Mouse (Mus musculus): ENCODE results near the gene Rbm20.
A peak's percentile ranks its signal among the peaks of the same experiment; 100 is the strongest.

The Rbm20 gene

GRCm38 (mm10) chr19:53671432-53671831 lies 5.7 kb upstream of the Rbm20 start:
- no peak for DNase-seq (ENCODE audit: low spot score)

GRCm38 (mm10) chr19:53674131-53674925 lies 2.8 kb upstream of the Rbm20 start:
- DNase-seq (ENCODE audit: low spot score), result no peak

DNA sequence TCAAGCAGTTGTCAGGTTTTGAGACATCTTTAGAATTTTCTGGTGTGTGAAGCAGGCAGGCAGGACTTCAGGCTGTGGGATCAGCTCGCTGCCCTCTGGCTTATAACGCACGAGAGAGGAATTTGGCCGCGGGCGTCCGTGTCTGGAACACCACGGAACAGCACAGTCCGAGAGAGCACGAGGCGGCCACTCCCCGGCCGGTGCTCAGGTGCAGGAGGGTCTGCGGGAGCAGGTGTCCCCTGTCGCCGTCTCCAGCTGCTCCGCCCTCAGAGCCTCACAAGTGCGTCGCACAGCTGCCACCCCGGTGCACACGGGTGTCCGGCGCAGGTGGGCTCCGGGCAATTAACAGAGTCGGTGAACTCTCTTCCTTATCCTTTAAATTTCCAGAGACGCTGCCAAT lies 878 bp upstream of the Rbm20 start:
- no peak for DNase-seq (ENCODE audit: low spot score)

GRCm38 (mm10) chr19:53679194-53679593 lies 2.1 kb downstream of the Rbm20 start:
- no peak for DNase-seq (ENCODE audit: low spot score)

- no peak for DNase-seq (ENCODE audit: low spot score)
These were observed 2.9 kb downstream of the Rbm20 start for GRCm38 (mm10) chr19:53679981-53680380.

- DNase-seq (ENCODE audit: low spot score), result no peak
These were observed 5.3 kb downstream of the Rbm20 start for GRCm38 (mm10) chr19:53682427-53682826.

DNA sequence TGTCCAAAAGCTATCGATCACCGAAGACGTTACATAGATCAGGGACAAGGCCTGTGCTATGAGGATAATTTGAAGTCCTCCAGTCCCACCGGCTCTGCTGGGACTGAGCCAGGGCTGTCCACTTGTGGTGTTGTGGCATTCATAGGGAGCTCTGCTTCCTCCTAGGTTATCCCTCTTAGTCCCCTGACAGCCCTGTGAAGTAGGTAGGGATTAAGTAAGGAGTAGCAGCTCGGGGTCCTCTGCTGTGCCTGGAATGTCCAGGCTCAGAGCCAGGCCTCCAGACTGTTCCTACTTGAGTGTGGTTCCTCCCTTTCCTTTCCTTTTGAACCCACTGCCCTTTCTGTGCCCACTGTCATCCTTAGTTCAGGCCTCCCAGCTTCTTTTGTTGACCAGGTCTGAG lies 10.5 kb downstream of the Rbm20 start:
- no peak for DNase-seq (ENCODE audit: low spot score)

- DNase-seq (ENCODE audit: low spot score), result no peak
These were observed 13.7 kb downstream of the Rbm20 start for GRCm38 (mm10) chr19:53690816-53691215.

- no peak for DNase-seq (ENCODE audit: low spot score)
These were observed 16.9 kb downstream of the Rbm20 start for GRCm38 (mm10) chr19:53694020-53694419.

DNA sequence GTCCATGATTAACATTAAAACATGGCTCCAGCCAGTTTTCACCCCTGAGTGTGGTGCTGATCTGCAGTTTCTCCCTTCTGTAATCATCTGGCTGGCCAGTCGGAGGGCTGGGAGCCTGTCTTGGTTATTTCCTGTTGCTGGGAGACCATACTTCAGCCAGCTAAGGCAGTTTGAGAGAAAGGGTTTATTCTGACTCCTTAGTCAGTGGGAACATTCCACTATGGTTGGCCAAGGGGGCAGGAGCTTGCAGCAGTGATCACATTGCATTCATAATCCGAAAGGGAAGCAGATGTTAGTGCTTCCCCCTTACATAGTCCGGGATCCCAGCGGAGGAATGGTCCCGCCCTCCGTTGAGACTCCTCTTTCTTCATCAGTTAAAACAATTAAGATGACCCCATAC lies 19.0 kb downstream of the Rbm20 start:
- DNase-seq (ENCODE audit: low spot score), result no peak

DNA sequence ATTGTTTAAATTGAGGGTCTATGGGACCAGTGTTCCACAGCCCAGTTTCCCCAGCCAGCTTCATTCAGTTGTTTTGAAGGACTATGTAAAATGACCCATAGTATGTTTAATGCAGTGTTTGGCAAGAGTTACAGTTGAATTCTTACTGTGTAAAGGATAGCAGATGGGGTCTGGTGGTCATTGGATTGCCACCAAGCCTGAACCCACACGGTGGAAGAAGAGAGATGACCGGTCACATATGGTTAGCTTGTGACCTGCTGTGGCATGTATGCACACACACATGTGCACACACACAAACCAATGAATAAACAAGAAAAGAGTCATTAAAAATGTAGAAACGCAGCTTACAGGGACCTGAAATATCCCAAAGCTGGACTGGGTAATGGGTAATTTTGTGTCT lies 19.5 kb downstream of the Rbm20 start:
- DNase-seq (ENCODE audit: low spot score), result no peak

DNA sequence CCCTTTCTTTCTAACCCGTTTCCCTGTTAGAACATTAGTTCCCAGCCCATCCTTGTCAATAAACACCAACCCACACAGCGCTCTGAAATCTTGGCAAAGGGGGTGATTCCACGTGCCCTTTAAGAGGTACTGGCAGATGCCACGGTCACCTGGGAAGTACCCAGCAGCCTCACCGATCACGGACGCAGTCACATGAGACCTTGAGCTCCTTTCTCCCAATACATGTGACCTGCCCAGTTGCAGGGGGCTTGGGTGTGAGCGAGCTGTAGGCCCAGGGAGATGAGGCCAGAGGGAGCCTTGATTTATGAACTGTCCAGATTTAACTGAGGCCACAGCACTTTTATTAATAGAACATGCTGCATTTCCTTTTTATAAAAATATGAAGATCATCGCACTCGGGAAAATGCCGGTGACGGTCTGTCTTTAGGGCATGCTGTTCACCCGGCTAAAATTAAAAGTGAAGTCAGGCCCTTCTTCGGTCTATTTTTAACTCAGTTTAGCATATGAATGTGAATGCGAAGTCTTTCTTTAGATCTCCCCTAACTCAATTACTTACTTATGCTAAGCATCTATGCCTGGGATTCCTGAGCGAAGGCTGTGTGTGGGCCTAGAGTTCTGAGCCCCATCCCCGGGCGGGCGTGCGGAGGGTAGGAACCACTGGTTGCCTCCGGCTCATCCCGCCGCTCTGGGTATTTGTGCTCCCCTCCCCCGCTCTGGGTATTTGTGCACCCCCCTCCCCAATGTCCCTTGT lies 20.4 kb downstream of the Rbm20 start:
- no peak for DNase-seq (ENCODE audit: low spot score)

- no peak for DNase-seq (ENCODE audit: low spot score)
These were observed 22.6 kb downstream of the Rbm20 start for GRCm38 (mm10) chr19:53699671-53700070.

DNA sequence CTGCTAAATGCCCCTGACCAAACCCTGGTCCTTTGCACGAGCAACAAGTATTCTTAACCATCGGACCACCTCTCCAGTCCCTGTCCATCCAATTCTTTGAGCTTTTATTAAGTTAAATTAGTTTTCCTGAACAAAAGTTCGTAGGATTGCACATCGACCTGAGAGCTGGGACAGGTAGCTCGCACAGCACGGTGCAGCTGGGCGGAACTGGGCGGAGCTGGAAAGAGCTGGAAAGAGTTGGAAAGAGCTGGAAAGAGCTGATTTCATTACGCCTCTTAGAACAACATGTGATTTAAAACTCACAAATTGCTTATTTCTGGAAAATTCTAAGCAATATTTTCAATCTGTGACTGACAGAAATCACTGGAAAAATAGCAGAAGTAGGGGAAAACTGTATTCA lies 24.3 kb downstream of the Rbm20 start:
- DNase-seq (ENCODE audit: low spot score), result no peak

- DNase-seq (ENCODE audit: low spot score), result peak; percentile 77
These were observed 28.1 kb downstream of the Rbm20 start for GRCm38 (mm10) chr19:53704895-53705823.

GRCm38 (mm10) chr19:53708401-53708800 lies 31.3 kb downstream of the Rbm20 start:
- DNase-seq (ENCODE audit: low spot score), result no peak

- no peak for DNase-seq (ENCODE audit: low spot score)
These were observed 33.8 kb downstream of the Rbm20 start for GRCm38 (mm10) chr19:53710861-53711260.

DNA sequence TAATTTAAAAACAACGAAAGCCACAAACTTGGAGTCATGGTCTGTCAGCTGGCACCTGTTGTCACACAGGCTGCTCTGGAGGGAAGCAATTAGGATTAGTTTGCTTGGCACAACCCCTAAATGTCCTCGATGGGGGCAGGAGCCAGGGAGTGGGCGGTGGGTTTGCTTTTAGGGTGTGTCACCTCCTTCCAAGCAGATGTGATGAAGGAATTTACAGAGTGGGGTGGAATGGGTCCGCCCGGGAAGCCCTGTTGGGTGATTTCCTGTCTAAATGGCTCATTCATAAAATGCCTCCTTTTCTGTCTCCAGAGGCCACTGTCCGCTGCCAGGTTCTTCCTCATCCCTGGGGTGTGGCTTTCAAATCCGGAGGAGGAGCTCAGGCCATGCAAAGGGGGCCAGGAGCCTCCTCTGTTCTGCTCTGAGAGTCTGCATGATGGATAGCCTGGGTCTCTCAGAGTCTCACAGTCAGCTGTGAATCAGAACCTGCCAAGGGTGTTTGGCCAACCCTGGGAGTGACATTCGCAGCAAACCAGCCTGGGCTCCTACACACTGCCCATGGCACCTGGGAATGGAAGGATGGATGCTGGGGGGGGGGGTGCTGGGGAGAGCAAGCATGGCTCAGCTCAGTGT lies 34.3 kb downstream of the Rbm20 start:
- no peak for DNase-seq (ENCODE audit: low spot score)

- no peak for DNase-seq (ENCODE audit: low spot score)
These were observed 35.4 kb downstream of the Rbm20 start for GRCm38 (mm10) chr19:53712297-53713025.

DNA sequence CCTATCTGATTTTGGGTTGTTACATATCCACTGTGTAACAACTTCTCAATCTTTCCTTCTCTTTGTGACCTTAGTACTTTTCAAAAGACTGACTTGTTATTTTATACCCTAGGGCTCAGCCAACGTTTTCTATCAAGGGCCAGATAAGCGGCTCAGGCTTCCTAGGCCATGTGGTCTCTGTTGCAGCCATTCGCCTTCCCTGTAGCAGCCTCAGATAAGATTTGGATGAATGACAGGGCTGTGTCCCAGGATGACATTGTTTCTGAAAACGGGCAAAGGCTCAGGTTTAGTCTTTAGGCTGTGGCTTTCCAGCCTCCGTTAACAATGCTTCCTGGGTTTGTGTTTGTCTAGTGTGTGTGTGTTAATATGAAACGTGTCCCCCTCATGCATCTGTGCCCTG lies 36.3 kb downstream of the Rbm20 start:
- no peak for DNase-seq (ENCODE audit: low spot score)

- DNase-seq (ENCODE audit: low spot score), result no peak
These were observed 39.4 kb downstream of the Rbm20 start for GRCm38 (mm10) chr19:53716469-53716868.
